In the genomic region with DNA sequence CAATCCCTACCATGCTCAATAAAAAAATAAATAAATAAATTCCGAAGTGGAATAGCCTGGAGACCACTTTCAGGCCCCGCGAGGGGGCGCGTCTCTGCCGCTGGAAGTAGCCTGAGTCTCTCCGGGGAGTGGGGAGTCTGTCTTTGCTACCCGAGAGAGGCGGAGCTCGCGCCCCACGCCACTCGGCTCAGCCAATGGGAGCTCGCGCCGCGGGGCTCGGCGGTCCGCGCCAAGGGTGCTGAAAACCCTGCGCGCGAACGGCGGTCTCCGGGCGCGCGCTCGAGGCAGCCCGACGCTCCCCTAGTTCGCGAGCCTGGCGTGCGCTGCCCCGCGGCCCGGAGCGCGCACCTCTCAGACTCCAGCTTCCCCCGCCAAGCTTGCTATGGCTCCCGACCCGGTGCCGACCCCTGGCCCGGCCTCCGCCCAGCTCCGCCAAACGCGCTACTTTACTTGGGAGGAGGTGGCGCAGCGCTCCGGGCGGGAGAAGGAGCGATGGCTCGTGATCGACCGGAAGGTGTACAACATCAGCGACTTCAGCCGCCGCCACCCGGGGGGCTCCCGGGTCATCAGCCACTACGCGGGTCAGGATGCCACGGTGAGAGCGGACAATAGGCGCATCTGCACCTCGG, we compare ENCODE assay signal across 8 mouse cellular contexts. TPM values are rescaled to one million over a fixed set of nuclear protein-coding genes. Genes with fewer than 3 reads are reported as not detected.
DNase-seq lines count a peak whose midpoint lies in the region; ATAC-seq and TF ChIP-seq lines count a peak whose summit lies in the region.

TSS of gene Fads1 (plus strand) at position 219 of the 629 bp plus-strand sequence.

- peak within 1 kb of the TSS; percentile 91 for H3ac ChIP-seq in C2C12 (ENCODE audit: control insufficient read depth, insufficient read length, low read depth)

- H3K4me3 ChIP-seq in C2C12 (ENCODE audit: insufficient read depth, poor library complexity, severe bottlenecking) = peak within 1 kb of the TSS; percentile 92
- peak within 1 kb of the TSS; percentile 91 for H3K4me3 ChIP-seq in erythroblast, embryonic 14.5 days (replicated peaks)
- peak within 1 kb of the TSS; percentile 94 for H3K4me3 ChIP-seq in heart, embryonic 12.5 days
- H3K4me3 ChIP-seq in kidney, postnatal 0 days (replicated peaks; ENCODE audit: low read depth, low read length) = peak within 1 kb of the TSS; percentile 77
- peak within 1 kb of the TSS; percentile 86 for H3K4me3 ChIP-seq in liver, embryonic 11.5 days (ENCODE audit: low read depth, low read length)
- peak within 1 kb of the TSS; percentile 91 for H3K4me3 ChIP-seq in stomach, embryonic 15.5 days (replicated peaks)

- under 1% methylated on average over 63 of the region's 70 CpGs for WGBS in heart, embryonic 12.5 days
- under 1% methylated on average over 70 of the region's 70 CpGs for WGBS in kidney, postnatal 0 days
- WGBS in liver, embryonic 11.5 days = under 1% methylated on average over 70 of the region's 70 CpGs
- WGBS in stomach, embryonic 15.5 days = under 1% methylated on average over 67 of the region's 70 CpGs

- peak within 1 kb of the TSS; percentile 90 for H3K9ac ChIP-seq in heart, embryonic 12.5 days
- H3K9ac ChIP-seq in kidney, postnatal 0 days (ENCODE audit: low read depth, low read length) = peak within 1 kb of the TSS; percentile 76
- H3K9ac ChIP-seq in liver, embryonic 11.5 days (ENCODE audit: low read depth, low read length) = peak within 1 kb of the TSS; percentile 95
- H3K9ac ChIP-seq in stomach, embryonic 15.5 days = peak within 1 kb of the TSS; percentile 78

- H3K4me1 ChIP-seq in erythroblast, embryonic 14.5 days (ENCODE audit: control insufficient read depth) = peaks cover 51% of the 10 kb centered on the region
- peaks cover 18% of the 10 kb centered on the region for H3K4me1 ChIP-seq in heart, embryonic 12.5 days (replicated peaks)
- H3K4me1 ChIP-seq in kidney, postnatal 0 days (replicated peaks; ENCODE audit: insufficient read depth, low read length) = peaks cover 6% of the 10 kb centered on the region
- peaks cover 9% of the 10 kb centered on the region for H3K4me1 ChIP-seq in liver, embryonic 11.5 days (replicated peaks; ENCODE audit: control insufficient read depth, insufficient read depth, low read length)
- H3K4me1 ChIP-seq in stomach, embryonic 15.5 days = peaks cover 7% of the 10 kb centered on the region

- peaks cover 35% of the 10 kb centered on the region for H3K79me2 ChIP-seq in C2C12 (ENCODE audit: control insufficient read depth, insufficient read depth)

- H3K9me3 ChIP-seq in erythroblast, embryonic 14.5 days (ENCODE audit: control insufficient read depth, low read length) = no peaks in the 10 kb centered on the region
- H3K9me3 ChIP-seq in heart, embryonic 12.5 days (replicated peaks) = peaks cover 5% of the 10 kb centered on the region; the same call in 1 of the 2 replicates
- H3K9me3 ChIP-seq in kidney, postnatal 0 days (replicated peaks; ENCODE audit: low read length) = no peaks in the 10 kb centered on the region
- no peaks in the 10 kb centered on the region for H3K9me3 ChIP-seq in liver, embryonic 11.5 days (ENCODE audit: control insufficient read depth, low read length)
- no peaks in the 10 kb centered on the region for H3K9me3 ChIP-seq in stomach, embryonic 15.5 days

- H3K27ac ChIP-seq in heart, embryonic 12.5 days (ENCODE audit: poor library complexity, severe bottlenecking) = peak within 1 kb of the TSS; percentile 94
- H3K27ac ChIP-seq in kidney, postnatal 0 days = peak within 1 kb of the TSS; percentile 91
- H3K27ac ChIP-seq in liver, embryonic 11.5 days (ENCODE audit: low read depth, low read length) = peak within 1 kb of the TSS; percentile 87
- H3K27ac ChIP-seq in stomach, embryonic 15.5 days = peak within 1 kb of the TSS; percentile 95

- peak; percentile 96 for ATAC-seq in heart, embryonic 12.5 days (ENCODE audit: insufficient number of reproducible peaks, low FRiP score)
- peak; percentile 95 for ATAC-seq in kidney, postnatal 0 days (replicated peaks; ENCODE audit: low FRiP score, low read depth)
- ATAC-seq in liver, embryonic 11.5 days (replicated peaks; ENCODE audit: low FRiP score) = peak; percentile 95
- peak; percentile 95 for ATAC-seq in stomach, embryonic 15.5 days (ENCODE audit: insufficient read depth, low FRiP score, low read depth)

- TF ChIP-seq CTCF in C2C12 (IDR thresholded peaks at IDR 0.05; ENCODE audit: control insufficient read depth, insufficient read depth, insufficient read length) = peak; percentile 14
- TF ChIP-seq CTCF in brain, embryonic 14.5 days (IDR thresholded peaks at IDR 0.05; ENCODE audit: borderline replicate concordance, extremely low read depth, insufficient read depth, insufficient read length) = peak; percentile 77
- TF ChIP-seq CTCF in kidney, postnatal 0 days (IDR thresholded peaks at IDR 0.05; ENCODE audit: low read depth) = peak; percentile 68

- H3K79me3 ChIP-seq in C2C12 (ENCODE audit: low read depth) = peaks cover 13% of the 10 kb centered on the region

- peak within 1 kb of the TSS; percentile 88 for H3K4me2 ChIP-seq in heart, embryonic 12.5 days
- peak within 1 kb of the TSS; percentile 81 for H3K4me2 ChIP-seq in kidney, postnatal 0 days (ENCODE audit: low read length)
- peak within 1 kb of the TSS; percentile 93 for H3K4me2 ChIP-seq in liver, embryonic 11.5 days
- H3K4me2 ChIP-seq in stomach, embryonic 15.5 days = peak within 1 kb of the TSS; percentile 72

- peak; percentile 99 for DNase-seq in brain, embryonic 14.5 days (ENCODE audit: low read depth)
- peak; percentile 98 for DNase-seq in kidney, postnatal 0 days (ENCODE audit: low spot score)
- peak; percentile 93 for DNase-seq in liver, embryonic 11.5 days (ENCODE audit: low spot score)
- peak; percentile 46 to 71 for DNase-seq in natural killer cell, adult 2 months (ENCODE audit: low spot score in 2 of 2)

- peaks cover 24% of the 10 kb centered on the region for H3K36me3 ChIP-seq in C2C12 (ENCODE audit: control insufficient read depth, insufficient read depth)
- H3K36me3 ChIP-seq in erythroblast, embryonic 14.5 days (ENCODE audit: control insufficient read depth) = peaks cover 42% of the 10 kb centered on the region
- H3K36me3 ChIP-seq in heart, embryonic 12.5 days = peaks cover 29% of the 10 kb centered on the region
- H3K36me3 ChIP-seq in kidney, postnatal 0 days (ENCODE audit: insufficient read depth, low read length) = peaks cover 11% of the 10 kb centered on the region
- peaks cover 24% of the 10 kb centered on the region for H3K36me3 ChIP-seq in liver, embryonic 11.5 days (ENCODE audit: control insufficient read depth, insufficient read depth, low read length)
- peaks cover 17% of the 10 kb centered on the region for H3K36me3 ChIP-seq in stomach, embryonic 15.5 days

- H3K27me3 ChIP-seq in C2C12 (ENCODE audit: control insufficient read depth, insufficient read depth, insufficient read length) = no peaks in the 10 kb centered on the region
- no peaks in the 10 kb centered on the region for H3K27me3 ChIP-seq in erythroblast, embryonic 14.5 days (ENCODE audit: control insufficient read depth)
- no peaks in the 10 kb centered on the region for H3K27me3 ChIP-seq in heart, embryonic 12.5 days (replicated peaks)
- no peaks in the 10 kb centered on the region for H3K27me3 ChIP-seq in kidney, postnatal 0 days (ENCODE audit: insufficient read depth, low read length)
- no peaks in the 10 kb centered on the region for H3K27me3 ChIP-seq in liver, embryonic 11.5 days (replicated peaks; ENCODE audit: control insufficient read depth, insufficient read depth, low read length)
- H3K27me3 ChIP-seq in stomach, embryonic 15.5 days (replicated peaks) = no peaks in the 10 kb centered on the region

- peak; percentile 95 for TF ChIP-seq POLR2A in brain, embryonic 14.5 days (IDR thresholded peaks at IDR 0.05; ENCODE audit: borderline replicate concordance, extremely low read depth, insufficient read depth, insufficient read length, poor library complexity, severe bottlenecking)

TF ChIP-seq in C2C12, 6 proteins besides CTCF, POLR2A, EP300 and RAD21:
- TF ChIP-seq MYOG (IDR thresholded peaks at IDR 0.05; ENCODE audit: control insufficient read depth, extremely low read depth, insufficient read length) = no peak
- TF ChIP-seq MAX (IDR thresholded peaks at IDR 0.05) = peak; percentile 15
- TF ChIP-seq FOSL1 (IDR thresholded peaks at IDR 0.05; ENCODE audit: insufficient read depth, low read length, poor library complexity, severe bottlenecking) = no peak

RNA-seq across cellular contexts. Expression of gene Fads1, which starts in this region (rescaled TPM):
- 62.3 TPM for polyA plus RNA-seq in C2C12 (2012; fragmentation: generic; extraction: Trizol)
- polyA plus RNA-seq in brain, embryonic 14.5 days (2012; rRNA removed) = 136 and 139 TPM in 2 replicates
- 3.0 and 3.7 TPM in 2 replicates for polyA plus RNA-seq in erythroblast, embryonic 14.5 days (2012)
- polyA plus RNA-seq in heart, embryonic 12.5 days (2016; fragmentation: Nextera tagmentation; extraction: Ambion mirVana) = 72.1 and 75.0 TPM in 2 replicates
- polyA plus RNA-seq in kidney, postnatal 0 days (2015; fragmentation: Nextera tagmentation; extraction: Ambion mirVana) = 54.6 and 63.9 TPM in 2 replicates
- polyA plus RNA-seq in liver, embryonic 11.5 days (2014; fragmentation: Nextera tagmentation; extraction: Ambion mirVana) = 113 and 121 TPM in 2 replicates
- polyA plus RNA-seq in stomach, embryonic 15.5 days (2015; fragmentation: Nextera tagmentation; extraction: Ambion mirVana) = 111 and 122 TPM in 2 replicates

Comparison
In these comparisons a context has a peak if more than half of its experiments do, and no peak if none do; other contexts are left out.
1. Peak in every context shown above with its lines: DNase-seq, ATAC-seq, H3K4me3 ChIP-seq and H3K27ac ChIP-seq.
2. RNA of gene Fads1 (polyA plus RNA-seq): 136 to 139 TPM in brain, embryonic 14.5 days, 113 to 121 TPM in liver, embryonic 11.5 days, 111 to 122 TPM in stomach, embryonic 15.5 days, 72.1 to 75.0 TPM in heart, embryonic 12.5 days, 62.3 TPM in C2C12 (single experiment) and 54.6 to 63.9 TPM in kidney, postnatal 0 days; 3.0 to 3.7 TPM in erythroblast, embryonic 14.5 days; every median in the first group is over 10 times any median in the second.
3. CTCF ChIP-seq: peak in every context shown above with its lines; median percentile 77 in brain, embryonic 14.5 days; 68 in kidney, postnatal 0 days; 14 in C2C12.